Mouse (Mus musculus): ENCODE results near the gene Tpm3-rs7. TPM values are rescaled to one million over a fixed set of nuclear protein-coding genes. Genes with fewer than 3 reads are reported as not detected.
"Not testable (repeated sequence)": the region's sequence is repeated elsewhere in the genome, so short reads cannot be mapped to it uniquely, and the experiment has no call there.

Gene Tpm3-rs7
- 7.3 and 21.6 TPM in 2 replicates for polyA plus RNA-seq (2015; fragmentation: Nextera tagmentation; extraction: Ambion mirVana)

- ATAC-seq (ENCODE audit: insufficient read depth, low FRiP score, low read depth); H3K4me1 ChIP-seq; H3K4me3 ChIP-seq (replicated peaks); H3K27ac ChIP-seq; H3K4me2 ChIP-seq; H3K27me3 ChIP-seq (replicated peaks); H3K36me3 ChIP-seq; H3K9me3 ChIP-seq; H3K9ac ChIP-seq: not testable (repeated sequence)
- 96% methylated on average over 16 of the region's 16 CpGs for WGBS
Observed at GRCm38 (mm10) chr14:113314499-113314898, at the start of gene Tpm3-rs7. TSS of gene Tpm3-rs7 (plus strand) at chr14:113314608.

DNA sequence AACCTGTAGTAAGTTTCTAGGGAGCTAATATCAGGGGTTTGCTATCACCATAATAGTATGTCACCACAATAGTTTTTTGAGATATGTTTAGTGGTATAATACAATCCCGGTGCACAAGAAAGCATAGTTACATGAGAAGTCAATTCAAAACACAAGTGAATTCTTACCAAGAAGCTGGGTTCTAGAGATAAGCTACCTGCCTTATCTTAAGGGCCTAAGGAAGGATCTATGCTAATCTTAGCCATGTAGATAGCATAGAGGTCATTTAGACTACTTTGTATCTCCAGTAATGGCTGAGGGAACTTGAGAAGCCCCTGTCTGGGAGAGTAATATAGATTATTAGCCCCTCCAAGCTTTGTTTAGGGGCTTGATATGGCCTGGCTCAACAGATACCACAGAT is 2.6 kb downstream of the Tpm3-rs7 start:
- H3K9me3 ChIP-seq: no peaks in the 10 kb centered on the region
- no peaks in the 10 kb centered on the region for H3K27me3 ChIP-seq (replicated peaks)
- 88% methylated on average over 1 of the region's 1 CpGs for WGBS
- H3K9ac ChIP-seq: no peak overlapping the region
- ATAC-seq (ENCODE audit: insufficient read depth, low FRiP score, low read depth): no peak
- no peak overlapping the region for H3K4me2 ChIP-seq
- H3K27ac ChIP-seq: no peak overlapping the region
- no peaks in the 10 kb centered on the region for H3K36me3 ChIP-seq
- no peaks in the 10 kb centered on the region for H3K4me1 ChIP-seq
- no peak overlapping the region for H3K4me3 ChIP-seq (replicated peaks)

GRCm38 (mm10) chr14:113363361-113363760 is 49.0 kb downstream of the Tpm3-rs7 start:
- Histone ChIP-seq H3K4me3 (replicated peaks) (no peak overlapping the region), H3K9me3 (no peaks in the 10 kb centered on the region), H3K27me3 (replicated peaks) (no peaks in the 10 kb centered on the region), H3K27ac (no peak overlapping the region), H3K4me2 (no peak overlapping the region), H3K36me3 (no peaks in the 10 kb centered on the region), H3K4me1 (no peaks in the 10 kb centered on the region), H3K9ac (no peak overlapping the region)
- 63% methylated on average over 1 of the region's 1 CpGs for WGBS
- ATAC-seq (ENCODE audit: insufficient read depth, low FRiP score, low read depth): no peak
